In genomic region chr13:114124991-114125390, GRCm38 (mm10) we compare ENCODE assay signal across 29 mouse cellular contexts.
A peak's percentile ranks its signal among the peaks of the same experiment; 100 is the strongest.
DNase-seq lines count a peak whose midpoint lies in the region; ATAC-seq lines count a peak whose summit lies in the region.
"Had no signal": no experiment of that assay in that cellular context is flagged by ENCODE, and none has a peak within 500 bp of the region (broad histone marks: within the 10 kb centered on the region; RNA-seq: fewer than 3 reads in every experiment).

No protein-coding gene starts in this region.

- H3K9ac ChIP-seq in limb, embryonic 11.5 days (ENCODE audit: low read length) = no peak overlapping the region
- H3K9ac ChIP-seq: embryonic facial prominence, embryonic 13.5 days; embryonic facial prominence, embryonic 15.5 days; forebrain, embryonic 12.5 days had no signal

- intact Hi-C loops in heart, postnatal 10 days (cut with DNase I) = no loop called here

- DNase-seq in embryo, embryonic 10 days (ENCODE audit: low spot score) = peak; percentile 10
- no peak for DNase-seq in embryo, embryonic 9.5 days (ENCODE audit: extremely low spot score)
- DNase-seq in heart, adult 11 months = peak; percentile 57
- DNase-seq in heart, postnatal 10 days = no peak
- DNase-seq in limb, embryonic 11.5 days (ENCODE audit: low spot score) = peak; percentile 37
- DNase-seq in mesoderm, embryonic 11.5 days (ENCODE audit: low read depth, low spot score) = peak; percentile 28
- DNase-seq in layer of hippocampus, postnatal 25 days (ENCODE audit: extremely low spot score in 1 of 2, low spot score in 1 of 2) = no peak
- DNase-seq in ovary, postnatal 36 days (ENCODE audit: low spot score) = no peak
- DNase-seq: adrenal gland, adult 8-10 months; adrenal gland, postnatal 14 days; adrenal gland, postnatal 36 days; B cell, adult 2 months; cerebellum, adult 11-12 months; cerebellum, adult 2 months; cerebellum, adult 9-10 months; cerebellum, postnatal 10 days; cerebellum, postnatal 36 days had no signal

- no peak overlapping the region for H3K27ac ChIP-seq in limb, embryonic 11.5 days (replicated peaks; ENCODE audit: low read depth, low read length)
- H3K27ac ChIP-seq: embryonic facial prominence, embryonic 13.5 days; embryonic facial prominence, embryonic 15.5 days; forebrain, embryonic 10.5 days; forebrain, embryonic 12.5 days had no signal

- no peaks in the 10 kb centered on the region for H3K27me3 ChIP-seq in limb, embryonic 11.5 days (ENCODE audit: control insufficient read depth, insufficient read depth, low read length)
- H3K27me3 ChIP-seq: CH12.LX; embryonic facial prominence, embryonic 13.5 days; embryonic facial prominence, embryonic 15.5 days; forebrain, embryonic 12.5 days; Patski had no signal

- H3K4me1 ChIP-seq in limb, embryonic 11.5 days (ENCODE audit: control insufficient read depth, insufficient read depth, low read length) = peaks cover 8% of the 10 kb centered on the region; the same call in 1 of the 2 replicates
- H3K4me1 ChIP-seq: embryonic facial prominence, embryonic 15.5 days; forebrain, embryonic 10.5 days; forebrain, embryonic 12.5 days had no signal

- 19% methylated on average over 12 of the region's 12 CpGs for WGBS in limb, embryonic 11.5 days

- no peaks in the 10 kb centered on the region for H3K36me3 ChIP-seq in limb, embryonic 11.5 days (ENCODE audit: control insufficient read depth, insufficient read depth, low read length)
- H3K36me3 ChIP-seq: embryonic facial prominence, embryonic 15.5 days; forebrain, embryonic 10.5 days; forebrain, embryonic 12.5 days had no signal

- no peak overlapping the region for H3K4me3 ChIP-seq in limb, embryonic 11.5 days (ENCODE audit: low read depth, low read length)
- H3K4me3 ChIP-seq: embryonic facial prominence, embryonic 13.5 days; embryonic facial prominence, embryonic 15.5 days; erythroblast, embryonic 14.5 days; forebrain, embryonic 10.5 days; forebrain, embryonic 12.5 days had no signal

- H3K4me2 ChIP-seq in limb, embryonic 11.5 days (ENCODE audit: low read depth, severe bottlenecking) = no peak overlapping the region
- H3K4me2 ChIP-seq: embryonic facial prominence, embryonic 13.5 days; embryonic facial prominence, embryonic 15.5 days; forebrain, embryonic 12.5 days had no signal

- 0 out of 2 replicates have a peak, but pooled peaks have one; percentile 28 for ATAC-seq in limb, embryonic 11.5 days (ENCODE audit: insufficient number of reproducible peaks, low FRiP score, low TSS enrichment, low read depth)
- ATAC-seq: activated CD4-positive, CD25-positive, alpha-beta regulatory T cell, adult 4 months; CD4-positive, CD25-positive, alpha-beta regulatory T cell, adult 4 months; forebrain, embryonic 14.5 days; forebrain, embryonic 16.5 days; Patski had no signal

- H3K9me3 ChIP-seq in limb, embryonic 11.5 days (ENCODE audit: control insufficient read depth, low read length) = no peaks in the 10 kb centered on the region
- H3K9me3 ChIP-seq: embryonic facial prominence, embryonic 15.5 days; forebrain, embryonic 12.5 days; G1E had no signal

Comparison
In these comparisons a context has a peak if more than half of its experiments do, and no peak if none do; other contexts are left out.
1. DNase-seq: peak in embryo, embryonic 10 days (single experiment), heart, adult 11 months (single experiment), limb, embryonic 11.5 days (single experiment) and mesoderm, embryonic 11.5 days (single experiment); none in embryo, embryonic 9.5 days (single experiment), heart, postnatal 10 days (0 of 2), layer of hippocampus, postnatal 25 days (0 of 2) and ovary, postnatal 36 days (single experiment).